Mouse (Mus musculus): ENCODE results near the gene Dnah8.
A peak's percentile ranks its signal among the peaks of the same experiment; 100 is the strongest.

The Dnah8 gene

GRCm38 (mm10) chr17:30663170-30663569 lies 39.0 kb downstream of the Dnah8 start:
- DNase-seq (ENCODE audit: low spot score), result no peak

GRCm38 (mm10) chr17:30664856-30665255 lies 40.7 kb downstream of the Dnah8 start:
- no peak for DNase-seq (ENCODE audit: low spot score)

GRCm38 (mm10) chr17:30672556-30672955 lies 48.4 kb downstream of the Dnah8 start:
- DNase-seq (ENCODE audit: low spot score), result no peak

GRCm38 (mm10) chr17:30673023-30673422 lies 48.9 kb downstream of the Dnah8 start:
- no peak for DNase-seq (ENCODE audit: low spot score)

- no peak for DNase-seq (ENCODE audit: low spot score)
Measured at GRCm38 (mm10) chr17:30675021-30675740, 51.0 kb downstream of the Dnah8 start.

GRCm38 (mm10) chr17:30678523-30678922 lies 54.4 kb downstream of the Dnah8 start:
- no peak for DNase-seq (ENCODE audit: low spot score)

GRCm38 (mm10) chr17:30679612-30680011 lies 55.5 kb downstream of the Dnah8 start:
- DNase-seq (ENCODE audit: low spot score), result no peak

GRCm38 (mm10) chr17:30681604-30682003 lies 57.5 kb downstream of the Dnah8 start:
- peak; percentile 30 for DNase-seq (ENCODE audit: low spot score)

GRCm38 (mm10) chr17:30690181-30690580 lies 66.0 kb downstream of the Dnah8 start:
- no peak for DNase-seq (ENCODE audit: low spot score)

GRCm38 (mm10) chr17:30691481-30691880 lies 67.3 kb downstream of the Dnah8 start:
- no peak for DNase-seq (ENCODE audit: low spot score)

- no peak for DNase-seq (ENCODE audit: low spot score)
Measured at GRCm38 (mm10) chr17:30694281-30694680, 70.1 kb downstream of the Dnah8 start.

GRCm38 (mm10) chr17:30714732-30715131 lies 90.6 kb downstream of the Dnah8 start:
- no peak for DNase-seq (ENCODE audit: low spot score)

GRCm38 (mm10) chr17:30718197-30718596 lies 94.0 kb downstream of the Dnah8 start:
- DNase-seq (ENCODE audit: low spot score), result no peak

- no peak for DNase-seq (ENCODE audit: low spot score)
Measured at GRCm38 (mm10) chr17:30719031-30719430, 94.9 kb downstream of the Dnah8 start.

GRCm38 (mm10) chr17:30727788-30728187 lies 103.6 kb downstream of the Dnah8 start:
- DNase-seq (ENCODE audit: low spot score), result no peak

GRCm38 (mm10) chr17:30732736-30733135 lies 108.6 kb downstream of the Dnah8 start:
- DNase-seq (ENCODE audit: low spot score), result no peak

GRCm38 (mm10) chr17:30734770-30735169 lies 110.6 kb downstream of the Dnah8 start:
- DNase-seq (ENCODE audit: low spot score), result no peak

GRCm38 (mm10) chr17:30735454-30735853 lies 111.3 kb downstream of the Dnah8 start:
- no peak for DNase-seq (ENCODE audit: low spot score)

GRCm38 (mm10) chr17:30737797-30738196 lies 113.6 kb downstream of the Dnah8 start:
- DNase-seq (ENCODE audit: low spot score), result no peak

- DNase-seq (ENCODE audit: low spot score), result no peak
Measured at GRCm38 (mm10) chr17:30739769-30740168, 115.6 kb downstream of the Dnah8 start.

- DNase-seq (ENCODE audit: low spot score), result no peak
Measured at GRCm38 (mm10) chr17:30743947-30744346, 119.8 kb downstream of the Dnah8 start.

- no peak for DNase-seq (ENCODE audit: low spot score)
Measured at GRCm38 (mm10) chr17:30746056-30747024, 122.2 kb downstream of the Dnah8 start.

- no peak for DNase-seq (ENCODE audit: low spot score)
Measured at GRCm38 (mm10) chr17:30749391-30749790, 125.2 kb downstream of the Dnah8 start.
